Mouse (Mus musculus): ENCODE measurements around the gene Inpp5d. TPM values are rescaled to one million over a fixed set of nuclear protein-coding genes. Genes with fewer than 3 reads are reported as not detected.

The Inpp5d gene
- total RNA-seq (2014; rRNA removed): 4.5 and 25.4 TPM in 2 replicates
- polyA plus RNA-seq (2015; fragmentation: Nextera tagmentation; extraction: Ambion mirVana): 2.7 and 3.0 TPM in 2 replicates

DNA sequence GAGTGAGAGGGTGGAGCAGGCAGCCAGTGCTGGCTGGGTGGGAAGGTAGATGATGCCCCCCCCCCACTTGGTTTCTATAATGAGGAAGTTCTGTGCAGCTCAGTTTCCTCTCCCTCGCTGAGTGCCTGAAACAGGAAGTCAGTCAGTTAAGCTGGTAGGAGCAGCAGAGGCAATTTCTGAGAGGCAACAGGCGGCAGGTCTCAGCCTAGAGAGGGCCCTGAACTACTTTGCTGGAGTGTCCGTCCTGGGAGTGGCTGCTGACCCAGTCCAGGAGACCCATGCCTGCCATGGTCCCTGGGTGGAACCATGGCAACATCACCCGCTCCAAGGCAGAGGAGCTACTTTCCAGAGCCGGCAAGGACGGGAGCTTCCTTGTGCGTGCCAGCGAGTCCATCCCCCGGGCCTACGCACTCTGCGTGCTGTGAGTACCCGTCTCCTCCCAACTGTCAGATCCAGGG lies at the start of gene Inpp5d:
Gene Inpp5d (plus strand): TSS at position 102 of the 458 bp plus-strand sequence.
- 89% methylated on average over 12 of the region's 12 CpGs for WGBS
- no peak for TF ChIP-seq CTCF (IDR thresholded peaks at IDR 0.05; ENCODE audit: low read depth)
- Histone ChIP-seq H3K36me3 (ENCODE audit: insufficient read depth) (no peaks in the 10 kb centered on the region), H3K27me3 (ENCODE audit: insufficient read depth, low read length) (no peaks in the 10 kb centered on the region), H3K4me2 (ENCODE audit: low read depth) (peak within 1 kb of the TSS; percentile 10; the same call in 1 of the 2 replicates), H3K9me3 (ENCODE audit: low read length) (no peaks in the 10 kb centered on the region), H3K4me3 (ENCODE audit: low read depth, low read length) (no peak within 1 kb of the TSS), H3K4me1 (ENCODE audit: insufficient read depth) (no peaks in the 10 kb centered on the region), H3K27ac (ENCODE audit: low read depth, low read length) (no peak within 1 kb of the TSS), H3K9ac (no peak within 1 kb of the TSS)
- ATAC-seq (no peak), DNase-seq (no peak)

- no peak overlapping the region for H3K4me2 ChIP-seq (ENCODE audit: low read depth)
- no peak overlapping the region for H3K9ac ChIP-seq
- no peaks in the 10 kb centered on the region for H3K9me3 ChIP-seq (ENCODE audit: low read length)
- WGBS: 80% methylated on average over 5 of the region's 5 CpGs
- TF ChIP-seq CTCF (IDR thresholded peaks at IDR 0.05; ENCODE audit: low read depth): no peak
- DNase-seq (no peak), ATAC-seq (no peak)
- H3K27ac ChIP-seq (ENCODE audit: low read depth, low read length): no peak overlapping the region
- no peaks in the 10 kb centered on the region for H3K27me3 ChIP-seq (ENCODE audit: insufficient read depth, low read length)
- H3K4me3 ChIP-seq (ENCODE audit: low read depth, low read length): no peak overlapping the region
- 0 out of 2 replicates have a peak, but pooled peaks cover 11% of the 10 kb centered on the region for H3K4me1 ChIP-seq (ENCODE audit: insufficient read depth)
- H3K36me3 ChIP-seq (ENCODE audit: insufficient read depth): no peaks in the 10 kb centered on the region
Measured at GRCm38 (mm10) chr1:87573261-87573660, 46.9 kb upstream of the Inpp5d start.

DNA sequence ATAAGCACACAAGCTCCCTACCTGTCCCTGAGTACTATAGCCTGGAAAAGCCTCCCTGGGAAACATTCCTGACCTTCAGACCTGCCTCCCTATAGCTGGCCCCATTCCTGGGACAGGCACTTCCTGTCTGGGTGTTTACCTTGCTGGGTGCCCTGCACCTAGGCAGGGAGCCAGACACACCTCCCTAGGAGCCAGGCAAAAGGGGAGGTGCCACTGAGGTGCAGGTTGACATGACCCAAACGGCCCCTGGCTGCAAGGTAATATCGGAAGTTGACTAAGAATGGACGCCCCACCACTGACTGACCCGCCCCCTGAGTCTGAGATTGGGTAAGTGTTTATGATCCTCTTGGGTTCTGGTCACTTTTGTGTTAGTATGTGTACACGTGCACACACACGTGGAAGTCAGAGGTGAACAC lies 46.3 kb upstream of the Inpp5d start, which contains the start of gene Ngef:
Gene Ngef (minus strand): TSS at position 71 of the 416 bp plus-strand sequence.
- Histone ChIP-seq H3K4me3 (ENCODE audit: low read depth, low read length) (no peak within 1 kb of the TSS), H3K4me1 (ENCODE audit: insufficient read depth) (0 out of 2 replicates have a peak, but pooled peaks cover 11% of the 10 kb centered on the region), H3K9ac (no peak within 1 kb of the TSS), H3K27ac (ENCODE audit: low read depth, low read length) (no peak within 1 kb of the TSS), H3K27me3 (ENCODE audit: insufficient read depth, low read length) (no peaks in the 10 kb centered on the region), H3K36me3 (ENCODE audit: insufficient read depth) (no peaks in the 10 kb centered on the region), H3K4me2 (ENCODE audit: low read depth) (no peak within 1 kb of the TSS), H3K9me3 (ENCODE audit: low read length) (no peaks in the 10 kb centered on the region)
- TF ChIP-seq CTCF (IDR thresholded peaks at IDR 0.05; ENCODE audit: low read depth): no peak
- ATAC-seq: no peak
- no peak for DNase-seq
- WGBS: 78% methylated on average over 6 of the region's 6 CpGs

GRCm38 (mm10) chr1:87574353-87574752 lies 45.8 kb upstream of the Inpp5d start:
- H3K9me3 ChIP-seq (ENCODE audit: low read length): no peaks in the 10 kb centered on the region
- no peak overlapping the region for H3K27ac ChIP-seq (ENCODE audit: low read depth, low read length)
- no peak overlapping the region for H3K4me3 ChIP-seq (ENCODE audit: low read depth, low read length)
- no peak for TF ChIP-seq CTCF (IDR thresholded peaks at IDR 0.05; ENCODE audit: low read depth)
- H3K9ac ChIP-seq: no peak overlapping the region
- DNase-seq (peak; percentile 12), ATAC-seq (peak; percentile 88)
- H3K36me3 ChIP-seq (ENCODE audit: insufficient read depth): no peaks in the 10 kb centered on the region
- no peak overlapping the region for H3K4me2 ChIP-seq (ENCODE audit: low read depth)
- H3K27me3 ChIP-seq (ENCODE audit: insufficient read depth, low read length): no peaks in the 10 kb centered on the region
- 0 out of 2 replicates have a peak, but pooled peaks cover 11% of the 10 kb centered on the region for H3K4me1 ChIP-seq (ENCODE audit: insufficient read depth)
- 18% methylated on average over 6 of the region's 6 CpGs for WGBS

DNA sequence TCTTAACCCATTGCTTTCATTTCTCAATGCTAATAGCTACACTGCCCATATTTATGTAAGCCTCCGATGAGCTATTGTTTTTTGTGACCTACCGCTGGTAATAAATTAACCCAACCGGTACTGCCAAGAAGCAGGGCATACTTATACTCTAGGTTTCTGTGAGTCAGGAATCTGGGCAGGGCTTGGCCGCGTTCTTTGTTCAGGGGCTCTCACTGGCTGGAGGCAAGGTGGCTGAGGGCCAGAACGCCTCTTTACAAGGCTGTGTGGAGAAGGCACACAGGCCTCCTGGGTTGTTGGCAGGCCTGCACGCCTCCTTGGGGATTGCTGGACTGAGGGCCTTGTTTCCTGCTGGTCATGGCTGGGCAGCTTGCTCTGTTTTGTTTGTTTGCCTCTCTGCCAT lies 45.3 kb upstream of the Inpp5d start:
- Histone ChIP-seq H3K4me1 (ENCODE audit: insufficient read depth) (0 out of 2 replicates have a peak, but pooled peaks cover 11% of the 10 kb centered on the region), H3K27me3 (ENCODE audit: insufficient read depth, low read length) (no peaks in the 10 kb centered on the region), H3K4me2 (ENCODE audit: low read depth) (no peak overlapping the region), H3K36me3 (ENCODE audit: insufficient read depth) (no peaks in the 10 kb centered on the region), H3K9me3 (ENCODE audit: low read length) (no peaks in the 10 kb centered on the region), H3K9ac (no peak overlapping the region), H3K4me3 (ENCODE audit: low read depth, low read length) (no peak overlapping the region), H3K27ac (ENCODE audit: low read depth, low read length) (no peak overlapping the region)
- TF ChIP-seq CTCF (IDR thresholded peaks at IDR 0.05; ENCODE audit: low read depth): no peak
- DNase-seq: peak; percentile 67
- whole genome bisulfite sequencing: 28% methylated on average over 7 of the region's 7 CpGs
- ATAC-seq: peak; percentile 86

DNA sequence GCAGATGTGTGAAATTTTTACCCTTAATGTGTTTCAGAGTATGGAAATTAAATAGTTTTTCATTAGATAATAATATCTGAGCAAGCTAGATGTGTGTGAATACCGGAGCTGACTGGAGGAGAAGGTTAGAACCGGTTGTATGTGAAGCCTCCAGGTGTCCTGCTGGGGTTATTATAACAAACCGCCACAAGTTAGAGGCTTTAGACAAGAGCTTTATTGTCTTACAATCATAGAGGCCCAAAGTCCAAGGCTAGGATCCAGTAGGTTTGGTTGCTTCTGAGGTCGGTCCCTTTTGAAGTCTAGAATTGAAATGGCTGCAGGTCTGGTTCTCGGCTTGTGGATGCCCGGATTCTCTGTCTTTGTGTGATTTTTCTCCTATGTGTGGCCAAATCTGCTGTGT lies 41.1 kb upstream of the Inpp5d start:
- no peak overlapping the region for H3K27ac ChIP-seq (ENCODE audit: low read depth, low read length)
- H3K4me2 ChIP-seq (ENCODE audit: low read depth): no peak overlapping the region
- H3K9me3 ChIP-seq (ENCODE audit: low read length): no peaks in the 10 kb centered on the region
- H3K4me1 ChIP-seq (ENCODE audit: insufficient read depth): 0 out of 2 replicates have a peak, but pooled peaks cover 11% of the 10 kb centered on the region
- 78% methylated on average over 6 of the region's 6 CpGs for WGBS
- DNase-seq (no peak), ATAC-seq (no peak)
- H3K9ac ChIP-seq: no peak overlapping the region
- H3K4me3 ChIP-seq (ENCODE audit: low read depth, low read length): no peak overlapping the region
- H3K36me3 ChIP-seq (ENCODE audit: insufficient read depth): no peaks in the 10 kb centered on the region
- TF ChIP-seq CTCF (IDR thresholded peaks at IDR 0.05; ENCODE audit: low read depth): no peak
- H3K27me3 ChIP-seq (ENCODE audit: insufficient read depth, low read length): no peaks in the 10 kb centered on the region

- no peak overlapping the region for H3K27ac ChIP-seq (ENCODE audit: low read depth, low read length)
- H3K36me3 ChIP-seq (ENCODE audit: insufficient read depth): no peaks in the 10 kb centered on the region
- peak; percentile 12; the same call in 1 of the 2 replicates for ATAC-seq
- no peak for DNase-seq
- H3K4me1 ChIP-seq (ENCODE audit: insufficient read depth): no peaks in the 10 kb centered on the region
- H3K27me3 ChIP-seq (ENCODE audit: insufficient read depth, low read length): no peaks in the 10 kb centered on the region
- no peak overlapping the region for H3K4me3 ChIP-seq (ENCODE audit: low read depth, low read length)
- H3K4me2 ChIP-seq (ENCODE audit: low read depth): no peak overlapping the region
- no peak overlapping the region for H3K9ac ChIP-seq
- no peaks in the 10 kb centered on the region for H3K9me3 ChIP-seq (ENCODE audit: low read length)
- no peak for TF ChIP-seq CTCF (IDR thresholded peaks at IDR 0.05; ENCODE audit: low read depth)
- 11% methylated on average over 3 of the region's 3 CpGs for WGBS
Measured at GRCm38 (mm10) chr1:87580824-87581223, 39.3 kb upstream of the Inpp5d start.
